Mouse (Mus musculus): ENCODE measurements at regions not wholly inside any gene's neighbourhood (a gene's known extent, or its start where the extent isn't known, plus 50 kb on each side); places are given as distances from the start of the nearest gene placed in this dataset.

DNA sequence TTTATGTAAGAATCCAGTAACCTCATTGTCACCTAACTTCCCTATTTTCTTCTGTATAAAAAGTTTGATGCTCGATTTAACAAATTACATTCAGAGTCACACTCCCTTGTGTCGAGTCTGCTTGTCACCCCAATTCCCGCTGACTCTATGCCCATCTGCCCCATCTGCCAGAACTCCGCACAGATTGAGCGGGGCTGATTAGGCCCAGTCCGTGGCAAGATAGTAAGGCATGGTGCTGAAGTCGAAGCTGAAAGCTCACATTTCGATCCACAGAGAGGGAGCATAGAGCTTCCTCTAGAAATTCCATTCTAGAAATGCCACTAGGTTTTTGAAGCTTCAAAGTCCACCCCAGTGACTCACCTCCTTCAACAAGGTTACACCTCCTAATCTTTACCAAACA lies 210.7 kb upstream of the Akirin2 start:
- no peak for DNase-seq

DNA sequence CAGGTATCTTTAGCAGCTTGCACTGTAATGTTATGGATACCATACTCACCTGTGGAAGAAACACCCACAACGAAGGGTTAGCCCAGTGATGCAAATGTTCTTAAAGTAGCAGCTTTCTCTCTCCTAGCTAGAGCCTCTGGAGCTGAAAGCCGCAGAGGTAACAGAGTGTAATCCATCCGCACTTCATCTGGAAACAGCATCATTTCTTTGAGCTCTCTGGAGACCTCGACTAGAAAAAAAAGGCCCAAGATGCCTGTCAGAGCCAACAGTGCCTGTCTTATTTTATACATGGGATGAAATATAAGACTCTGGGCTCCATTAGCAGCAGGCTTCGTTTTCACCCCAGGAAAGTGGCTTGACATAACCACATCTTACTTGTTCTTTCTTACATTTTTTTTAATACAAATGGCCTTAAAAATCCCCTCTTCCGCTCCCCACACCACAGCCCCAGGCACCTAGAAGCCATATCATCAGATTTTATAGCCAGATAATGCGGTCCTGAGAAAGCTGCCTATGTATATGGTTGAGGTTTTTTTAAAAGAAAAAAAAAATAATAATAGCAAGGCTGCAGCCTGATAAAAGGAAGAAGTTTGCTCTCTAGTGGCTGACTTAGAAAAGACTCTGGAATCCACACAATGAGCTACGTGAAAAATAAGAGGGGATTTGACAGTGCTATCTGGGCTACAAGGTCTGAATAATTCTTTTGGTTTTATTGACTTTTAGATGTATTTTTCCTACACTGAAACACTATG lies 179.3 kb upstream of the Akirin2 start:
- no peak for DNase-seq

DNA sequence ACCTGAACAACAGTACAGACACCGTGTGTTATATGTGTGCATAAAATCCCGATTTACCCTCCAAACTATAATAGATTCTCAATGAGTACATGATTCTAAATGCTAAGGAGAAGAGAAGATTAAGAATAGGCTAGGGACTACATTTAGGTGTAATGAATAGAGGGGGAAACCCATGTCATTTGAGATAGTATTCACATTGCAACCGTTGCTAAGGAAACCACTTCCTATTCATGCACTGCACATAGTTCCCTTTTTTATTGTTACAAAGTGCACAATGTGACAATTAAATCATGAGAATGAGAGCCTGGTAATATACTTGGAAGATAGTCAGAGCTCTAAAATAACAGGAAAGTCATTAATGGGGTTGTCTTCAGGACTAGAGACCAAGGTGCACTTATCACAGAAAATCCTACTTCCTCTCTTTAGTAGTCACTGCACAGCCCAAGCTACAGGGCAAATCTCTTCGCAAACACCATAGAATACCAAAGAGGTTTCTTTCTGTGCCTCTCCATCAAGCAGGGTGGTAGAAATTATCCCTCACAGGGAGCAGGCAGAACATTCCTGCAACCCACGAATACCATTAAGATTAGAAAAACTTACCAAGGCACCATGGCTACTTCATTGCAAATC lies 164.3 kb upstream of the Akirin2 start:
- no peak for DNase-seq

DNA sequence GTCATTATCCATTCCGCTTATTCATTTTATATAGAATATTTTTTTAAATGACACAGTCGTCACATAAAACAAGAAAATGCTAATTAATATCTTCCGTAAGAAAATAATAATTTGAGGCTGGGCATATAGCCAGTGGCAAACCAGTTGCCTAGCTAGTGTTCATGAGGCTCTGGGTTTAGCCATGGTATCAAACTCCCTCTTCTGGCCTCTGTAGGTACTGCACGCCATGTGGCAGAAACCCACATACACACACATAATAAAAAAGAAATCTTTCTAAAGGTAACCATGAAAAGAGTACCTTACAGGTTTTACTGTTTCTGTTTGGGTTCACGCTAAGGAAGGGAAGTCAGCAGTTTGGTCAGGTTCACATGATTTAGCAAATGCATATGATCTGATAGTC lies 159.2 kb upstream of the Akirin2 start:
- DNase-seq, result peak; percentile 9

DNA sequence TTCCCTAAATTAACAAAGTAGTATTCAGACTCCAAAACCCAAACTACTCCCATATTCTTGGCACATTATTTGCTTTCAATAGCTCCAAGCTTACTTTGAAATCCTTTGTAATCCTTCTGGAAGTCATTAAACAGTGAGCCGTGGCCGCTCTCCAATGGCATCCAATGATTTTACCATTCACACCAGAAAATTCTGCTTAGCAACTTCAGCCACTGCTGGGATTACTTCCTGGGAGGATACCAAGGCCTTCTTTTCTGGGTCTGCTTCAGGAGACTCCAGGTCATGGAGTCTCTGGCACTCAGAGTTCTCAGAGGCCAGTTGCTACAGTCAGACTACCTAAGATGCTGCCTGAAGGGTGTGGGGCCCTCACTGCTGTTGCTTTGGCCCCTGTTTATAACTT lies 147.7 kb upstream of the Akirin2 start:
- no peak for DNase-seq

DNA sequence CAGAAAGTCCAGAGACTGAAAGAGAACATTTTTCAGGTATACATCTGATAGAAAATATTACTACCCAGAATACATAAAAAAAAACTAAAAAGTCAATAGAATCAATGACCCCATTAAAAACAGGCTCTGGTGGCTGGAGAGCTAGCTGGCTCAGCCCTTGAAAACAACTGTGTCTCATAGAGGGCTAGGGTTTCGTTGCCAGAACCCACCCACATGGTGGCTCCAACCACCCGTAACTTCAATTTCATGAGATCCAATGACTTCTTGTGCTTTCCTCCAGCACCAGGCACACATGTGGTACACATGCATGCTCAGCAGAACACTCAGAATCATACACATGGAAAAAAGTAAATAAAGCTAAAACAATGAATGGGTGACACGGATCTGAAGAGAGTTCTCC lies 143.6 kb upstream of the Akirin2 start:
- DNase-seq, result no peak

DNA sequence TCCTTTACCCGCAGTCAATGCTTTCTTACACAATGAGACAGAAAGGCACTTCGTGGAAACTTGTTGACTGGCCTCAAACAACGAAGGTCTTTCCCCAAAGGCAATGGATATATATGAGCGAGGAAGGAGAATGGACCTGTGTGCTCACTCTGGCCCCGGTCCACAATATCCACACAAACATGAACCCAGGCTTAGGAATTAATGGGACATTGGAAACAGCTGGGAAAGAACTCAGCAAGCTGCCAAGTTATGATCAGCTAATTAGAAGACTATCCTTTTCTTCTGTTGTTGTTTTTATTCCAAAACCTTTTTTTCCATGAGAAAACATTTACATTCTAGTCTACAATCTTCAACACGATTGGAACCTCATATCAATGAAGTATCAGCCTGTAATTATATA lies 129.8 kb upstream of the Akirin2 start:
- DNase-seq, result no peak

DNA sequence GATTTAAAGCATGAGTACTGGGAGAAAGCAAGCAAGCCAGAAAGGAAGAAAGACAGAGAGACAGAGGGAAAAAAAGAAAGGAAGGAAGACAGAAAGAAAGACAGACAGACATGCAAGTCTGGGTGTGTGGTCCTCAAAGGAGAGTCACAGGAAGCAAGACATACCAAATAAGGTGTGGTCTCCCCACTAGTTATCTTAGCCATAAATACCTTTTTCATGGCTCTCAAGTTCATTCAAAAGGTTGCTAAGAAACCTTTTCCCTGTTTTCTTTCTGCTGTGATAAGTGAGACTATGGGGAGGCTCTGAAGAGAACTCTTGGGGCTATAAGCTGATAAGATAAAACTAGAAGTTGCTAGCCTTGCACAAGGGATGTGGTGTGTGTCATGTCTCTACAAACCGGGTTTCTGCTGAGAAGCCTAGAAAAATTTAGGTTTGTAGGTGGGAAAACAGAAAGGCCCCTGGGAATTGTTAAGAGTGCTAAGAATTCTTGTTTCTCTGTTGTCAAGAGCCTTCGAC lies 126.5 kb upstream of the Akirin2 start:
- no peak for DNase-seq

DNA sequence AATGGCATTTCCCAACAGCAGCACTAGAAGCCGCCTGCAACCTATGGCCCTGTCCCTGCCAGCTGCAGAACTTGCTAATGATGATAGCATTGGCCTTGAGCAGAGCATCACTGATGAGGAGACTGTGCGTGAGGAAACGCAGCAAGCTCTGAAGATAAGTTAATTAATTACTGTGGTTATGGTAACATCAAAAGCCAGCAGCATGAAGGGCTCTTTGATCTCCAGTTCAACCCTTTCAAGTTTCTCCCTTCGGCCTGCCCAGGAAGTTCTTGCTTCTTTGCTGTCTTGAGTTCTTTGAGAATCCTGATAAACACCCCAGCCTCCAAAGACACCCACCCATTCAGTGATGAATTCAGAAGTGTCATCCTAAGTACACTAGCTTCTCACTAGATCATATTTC lies 121.7 kb upstream of the Akirin2 start:
- DNase-seq, result no peak

DNA sequence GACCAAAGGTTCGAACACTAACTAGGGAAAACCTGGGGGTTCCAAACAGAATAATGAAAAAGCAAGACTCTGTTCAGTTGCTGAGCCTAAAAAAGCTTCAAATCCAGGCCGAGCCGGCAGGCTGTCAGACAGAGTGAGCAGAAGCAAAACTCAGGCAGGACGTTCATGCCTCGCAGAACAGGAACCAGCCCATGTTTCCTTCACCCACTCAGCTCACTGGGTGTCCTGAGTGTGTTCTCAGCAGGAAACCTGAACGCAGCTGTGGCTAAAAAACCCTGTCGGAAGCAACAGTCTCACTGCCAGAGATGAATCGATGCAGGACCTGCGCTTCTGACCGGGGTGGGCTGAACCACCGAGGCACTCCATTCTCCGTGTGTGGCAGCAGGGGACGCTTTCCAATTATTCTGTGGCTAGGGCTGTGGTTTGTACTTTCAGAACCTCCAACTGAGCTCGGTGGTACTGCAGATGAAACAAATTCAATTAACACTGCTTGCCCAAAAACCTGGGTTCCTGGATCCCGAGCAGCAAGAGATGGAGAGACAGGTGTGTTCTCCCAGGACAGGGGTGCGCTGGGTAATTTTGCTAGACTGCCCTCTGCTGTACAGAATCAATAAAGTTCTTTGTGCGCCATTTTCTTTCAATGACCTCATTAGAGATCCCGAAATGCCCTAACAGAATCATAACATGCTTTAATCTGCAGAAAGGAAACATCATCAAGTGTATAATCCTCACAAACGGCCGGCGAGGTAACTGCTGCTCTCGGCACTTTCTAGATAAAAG lies 121.1 kb upstream of the Akirin2 start:
- peak; percentile 13 for DNase-seq

DNA sequence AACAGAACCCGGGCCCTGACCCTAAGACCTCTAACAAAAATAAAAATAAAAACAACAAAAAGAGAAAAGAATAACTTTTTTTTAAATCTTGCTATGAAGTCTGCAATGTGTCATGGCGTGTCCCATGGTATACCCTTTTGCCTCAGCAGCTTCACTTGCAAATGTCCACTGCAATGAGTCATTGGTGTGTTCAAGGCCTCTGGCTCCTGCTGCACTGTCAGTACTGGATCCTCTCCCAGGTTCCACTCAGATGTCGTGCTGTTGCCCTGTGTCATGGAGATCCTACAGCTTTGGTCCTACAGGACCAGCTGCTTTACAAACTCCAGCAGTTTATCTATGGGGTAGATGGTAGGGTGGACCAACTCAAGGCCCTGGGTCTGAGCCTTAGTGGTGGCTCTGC lies 113.4 kb upstream of the Akirin2 start:
- DNase-seq, result no peak

DNA sequence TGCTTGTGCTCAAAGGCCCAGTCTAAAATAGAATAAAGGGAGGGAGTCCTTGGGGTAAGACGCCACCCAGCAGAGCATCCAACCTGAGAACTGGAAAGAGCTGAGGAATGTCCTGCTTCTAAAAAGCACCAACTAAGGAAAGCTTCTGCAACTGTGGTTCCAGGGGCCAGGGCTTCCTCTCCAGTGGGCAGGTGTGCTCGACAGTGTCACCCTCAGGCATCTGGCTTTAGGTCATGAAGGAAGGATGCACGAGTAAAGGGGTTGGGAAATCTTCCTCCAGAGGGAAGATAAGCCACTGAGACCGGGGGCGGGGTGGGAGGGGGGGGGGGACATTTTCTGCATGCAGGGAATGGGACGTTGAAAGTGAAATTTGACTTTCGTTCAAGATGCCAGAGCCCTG lies 101.2 kb upstream of the Akirin2 start:
- DNase-seq, result no peak

DNA sequence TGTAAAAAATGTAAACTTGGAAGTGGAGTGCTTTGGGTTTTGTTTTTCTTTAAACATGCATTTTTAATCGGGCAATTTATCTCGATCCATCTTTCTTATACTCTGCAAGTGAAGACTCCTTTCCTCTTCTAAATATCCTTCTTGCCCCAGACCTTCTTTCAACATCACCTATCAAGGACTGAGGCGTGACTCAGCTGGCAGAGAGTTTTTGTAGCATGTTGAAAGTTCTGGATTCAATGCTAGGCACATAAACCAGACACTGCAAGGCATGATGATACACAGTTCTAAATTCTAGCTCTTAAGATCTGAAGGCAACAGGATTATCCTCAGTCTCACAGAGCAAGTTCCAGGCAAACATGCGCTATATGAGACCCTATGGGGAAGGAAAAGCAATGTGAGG lies 88.1 kb upstream of the Akirin2 start:
- no peak for DNase-seq

DNA sequence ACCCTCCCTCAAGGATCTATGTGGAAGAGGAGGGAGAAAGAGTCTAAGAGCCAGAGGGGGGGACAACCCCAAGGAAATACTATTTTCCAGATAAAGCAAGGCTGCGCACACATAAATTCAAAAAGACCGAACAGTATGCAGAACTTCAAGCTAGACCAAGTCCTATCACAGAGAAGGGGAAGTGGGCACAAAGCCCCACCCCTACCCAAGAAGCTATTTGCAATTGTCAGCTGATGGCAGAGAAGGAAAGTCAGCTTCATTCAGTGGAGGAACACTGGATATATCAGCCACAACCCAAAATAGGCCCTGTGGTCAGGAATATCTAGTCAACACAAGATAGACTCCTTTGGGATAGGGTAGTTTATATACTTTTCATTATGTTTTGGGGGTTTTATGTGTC lies 84.9 kb upstream of the Akirin2 start:
- DNase-seq, result no peak

DNA sequence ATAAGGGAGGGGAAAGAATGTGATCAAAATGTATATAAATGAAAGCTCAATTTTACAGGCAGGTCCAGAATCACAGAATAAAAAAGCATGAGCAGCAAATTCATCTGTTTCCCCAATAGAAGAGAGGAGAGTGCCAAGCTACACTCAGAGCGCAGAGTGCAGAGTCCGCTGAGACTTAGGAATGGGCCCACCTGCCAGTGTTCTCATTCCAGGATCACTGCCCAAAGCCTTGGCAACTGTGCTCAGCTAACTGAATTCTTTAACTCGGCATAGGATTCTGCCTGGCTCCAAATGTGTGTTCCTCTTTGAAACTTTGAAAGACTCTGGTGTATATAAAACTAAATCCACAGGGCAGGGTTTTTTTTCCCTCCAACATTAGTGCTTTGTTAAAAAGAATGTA lies 84.4 kb upstream of the Akirin2 start:
- DNase-seq, result no peak

DNA sequence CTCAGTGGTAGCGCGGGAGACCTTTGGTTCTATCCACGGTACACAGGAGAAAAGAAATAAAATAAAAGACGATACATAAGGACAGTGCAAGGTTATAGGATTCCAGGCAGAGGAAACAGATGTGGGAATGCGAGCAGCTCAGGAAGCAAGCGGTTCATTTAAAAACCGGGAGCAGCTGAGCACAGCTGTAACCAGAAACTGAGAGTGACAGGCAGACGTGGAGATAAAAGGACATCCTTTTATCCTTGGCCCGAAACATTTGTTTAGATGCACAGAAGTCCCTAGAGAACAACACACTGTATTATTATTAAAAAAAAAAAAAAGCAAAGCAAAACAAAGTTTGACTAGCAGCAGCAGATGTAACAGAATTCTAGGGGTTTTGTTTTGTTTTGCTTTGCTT lies 82.6 kb upstream of the Akirin2 start:
- no peak for DNase-seq

DNA sequence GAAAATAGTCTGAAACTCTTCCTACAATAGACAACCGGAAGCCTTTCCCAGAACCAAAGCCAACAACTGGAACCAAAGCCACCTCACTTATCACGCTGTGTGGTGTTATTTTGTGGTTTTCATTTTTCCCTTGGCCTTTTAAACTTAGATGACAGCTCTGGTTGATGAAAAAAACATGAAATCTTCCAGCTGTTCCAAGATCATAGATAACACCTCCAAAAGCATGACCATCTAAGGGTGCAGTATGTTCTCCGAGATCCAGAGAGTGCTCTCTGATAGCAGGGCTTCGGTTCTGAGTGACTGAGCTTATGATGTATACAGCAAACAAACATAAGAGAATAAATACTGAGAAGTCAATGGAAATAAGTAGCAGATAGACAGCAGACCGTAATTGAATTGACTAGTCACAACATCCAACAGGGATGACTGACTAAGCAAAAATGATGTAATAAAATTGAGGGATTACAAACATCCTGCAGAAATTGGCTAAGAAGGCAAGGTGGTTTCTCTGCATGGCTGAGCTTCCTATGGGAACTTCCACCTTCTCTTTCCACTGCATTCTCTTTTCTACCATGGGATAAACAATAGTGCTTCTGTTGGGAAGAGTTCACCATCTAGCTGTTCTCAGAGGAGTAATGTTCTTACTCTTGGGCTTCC lies 74.8 kb upstream of the Akirin2 start:
- no peak for DNase-seq

DNA sequence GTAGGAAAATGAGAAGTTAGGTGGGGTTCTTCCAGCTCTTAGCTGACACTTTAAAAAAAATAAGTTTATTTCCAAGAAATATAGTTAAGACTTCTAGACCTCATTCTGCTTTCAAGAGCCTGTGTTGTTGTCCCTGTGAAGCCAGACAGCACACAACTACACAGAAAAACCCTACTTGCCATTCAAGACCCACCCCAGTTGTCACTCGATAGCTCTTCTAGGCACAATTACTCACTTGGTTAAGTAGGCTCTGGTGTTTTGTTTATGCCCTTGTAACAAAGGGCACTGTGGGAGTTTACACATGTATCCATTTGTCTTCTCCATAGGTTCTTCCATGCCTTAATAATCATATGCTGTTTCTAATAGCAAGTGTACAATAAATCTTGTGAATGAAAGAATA lies 66.5 kb upstream of the Akirin2 start:
- no peak for DNase-seq

DNA sequence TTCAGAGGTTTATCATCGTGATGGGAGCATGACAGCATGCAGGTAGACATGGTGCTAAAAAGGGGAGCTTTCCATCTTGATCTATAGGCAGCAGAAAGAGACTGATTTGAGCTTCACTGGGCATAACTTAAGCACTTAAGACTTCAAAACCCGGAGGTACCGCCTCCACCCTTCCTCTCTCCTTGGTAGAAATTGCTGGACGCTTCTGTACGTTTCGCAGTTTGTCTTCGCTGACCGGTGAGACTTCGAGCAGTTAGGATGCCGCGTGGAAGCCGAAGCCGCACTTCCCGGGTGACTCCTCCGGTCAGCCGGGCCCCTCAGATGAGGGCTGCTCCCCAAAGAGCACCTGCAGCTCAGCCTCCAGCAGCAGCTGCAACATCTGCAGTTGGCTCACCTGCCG lies 65.2 kb upstream of the Akirin2 start:
- no peak for DNase-seq

DNA sequence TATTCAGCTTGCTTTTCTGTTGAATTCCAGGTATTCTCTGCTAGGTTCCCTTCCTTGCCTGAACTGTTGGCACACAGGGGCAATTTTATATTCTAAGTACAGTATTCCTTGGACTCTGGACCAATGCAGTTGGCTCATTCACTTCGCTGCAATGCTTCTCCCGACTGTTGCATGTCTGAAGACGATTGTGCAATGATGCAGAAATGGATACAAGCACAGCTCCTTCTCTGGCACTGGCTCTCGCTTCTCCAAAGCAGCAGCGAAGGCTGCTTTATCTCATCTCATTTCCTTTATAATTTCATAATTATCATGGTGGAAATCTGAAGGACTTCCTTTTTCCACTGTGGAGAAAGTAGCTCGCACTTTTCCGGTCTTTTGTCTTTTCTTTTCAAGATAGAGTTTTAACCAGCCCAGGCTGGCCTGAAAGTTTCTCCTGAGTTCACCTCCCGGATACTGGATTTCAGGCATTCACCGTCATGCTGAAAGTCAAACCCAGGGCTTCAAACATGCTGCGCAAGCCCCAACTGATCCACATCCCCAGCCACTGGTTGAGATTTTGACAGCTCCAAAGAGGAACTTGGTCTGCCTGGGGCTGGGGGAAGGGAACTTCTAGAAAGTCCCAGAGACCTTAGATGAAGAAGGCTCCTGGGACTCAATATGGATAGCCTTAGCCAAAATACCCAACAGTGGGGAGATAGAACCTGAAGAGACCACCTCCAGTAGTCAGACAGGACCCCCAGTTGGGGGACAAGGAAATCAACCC lies 55.6 kb upstream of the Akirin2 start:
- DNase-seq, result no peak

DNA sequence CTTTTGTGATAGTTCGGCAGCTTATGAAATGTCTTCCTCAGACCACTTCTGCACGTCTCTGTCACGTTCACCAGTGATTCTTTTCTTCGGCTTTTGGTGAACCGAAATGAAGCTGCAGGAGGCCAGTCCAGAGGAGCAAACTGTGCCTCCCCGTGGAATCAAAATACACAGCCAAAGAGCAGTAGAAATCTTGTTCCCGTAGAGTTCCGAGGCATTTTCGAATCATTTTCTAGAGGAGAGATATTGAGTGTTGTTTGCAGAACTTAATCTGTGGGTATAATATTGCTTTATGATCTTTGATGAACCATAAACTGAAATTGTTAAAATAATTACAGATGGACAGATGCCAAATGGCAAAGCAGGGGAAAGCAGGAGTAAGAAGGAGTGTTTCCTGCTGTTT lies 52.4 kb upstream of the Akirin2 start:
- DNase-seq, result no peak

DNA sequence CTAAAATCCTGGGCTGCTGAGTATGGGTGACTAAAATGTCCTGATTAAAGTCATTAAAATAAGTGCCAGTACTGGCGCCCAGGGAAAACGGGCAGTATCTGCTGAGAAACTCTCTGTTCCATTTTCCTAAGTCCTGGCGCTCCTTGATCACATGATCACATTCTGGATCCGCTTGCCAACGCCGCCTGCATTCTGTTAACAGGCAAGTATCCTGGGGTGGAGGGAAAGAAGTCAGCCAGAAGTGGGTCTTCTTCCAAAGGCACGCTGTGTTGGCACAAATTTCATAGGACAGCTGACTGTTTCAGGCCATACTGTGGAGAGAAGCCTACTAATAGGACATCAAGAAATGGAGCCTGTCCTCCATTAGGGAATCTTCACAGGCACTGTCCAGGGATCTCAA lies 52.0 kb upstream of the Akirin2 start:
- no peak for DNase-seq

DNA sequence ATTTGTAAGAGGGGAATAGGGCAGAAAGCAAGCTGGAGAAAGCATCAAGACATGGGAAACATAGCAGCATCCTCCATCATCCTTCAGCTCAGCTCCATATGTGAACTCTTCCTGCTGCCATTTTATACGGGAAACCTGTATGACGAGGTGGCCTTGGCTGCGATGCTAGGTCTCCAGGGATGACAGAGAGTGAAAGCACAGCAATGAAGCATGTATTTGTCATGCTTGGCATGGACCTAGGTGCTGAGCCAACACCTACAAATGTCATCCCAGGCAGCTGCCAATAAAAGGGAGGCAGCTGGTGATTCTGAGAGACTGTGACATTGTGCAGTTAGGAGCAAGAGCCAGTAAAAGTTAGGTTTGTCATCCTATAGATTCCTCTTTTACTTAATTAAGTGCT lies 51.0 kb upstream of the Akirin2 start:
- no peak for DNase-seq

Measured in right cerebral cortex, postnatal 14 days (tissue).